Mouse (Mus musculus) splenic B cell, adult 2 months (primary cell): ENCODE measurements around the gene Hsd17b7.
A peak's percentile ranks its signal among the peaks of the same experiment; 100 is the strongest.
"Not testable (repeated sequence)": the region's sequence is repeated elsewhere in the genome, so short reads cannot be mapped to it uniquely, and the experiment has no call there.

Experiments
- DNase-seq: peaks from one replicate; pipeline ENCODE4 v3.0.0-alpha.2; 2011; ENCODE audit warnings: low read depth, low spot score
- H3K27me3 ChIP-seq: 2 replicates; pipeline ENCODE4 v1.6.1; 2012; ENCODE audit warnings: mild to moderate bottlenecking, low read length, moderate library complexity, mixed read lengths; ENCODE audit not compliant: control insufficient read depth, poor library complexity, insufficient read depth, severe bottlenecking
- H3K36me3 ChIP-seq: 2 replicates; pipeline ENCODE4 v1.6.1; 2012; ENCODE audit warnings: mild to moderate bottlenecking, low read length, moderate library complexity, mixed read lengths; ENCODE audit not compliant: control insufficient read depth, poor library complexity, insufficient read depth, severe bottlenecking

Hsd17b7 gene

DNA sequence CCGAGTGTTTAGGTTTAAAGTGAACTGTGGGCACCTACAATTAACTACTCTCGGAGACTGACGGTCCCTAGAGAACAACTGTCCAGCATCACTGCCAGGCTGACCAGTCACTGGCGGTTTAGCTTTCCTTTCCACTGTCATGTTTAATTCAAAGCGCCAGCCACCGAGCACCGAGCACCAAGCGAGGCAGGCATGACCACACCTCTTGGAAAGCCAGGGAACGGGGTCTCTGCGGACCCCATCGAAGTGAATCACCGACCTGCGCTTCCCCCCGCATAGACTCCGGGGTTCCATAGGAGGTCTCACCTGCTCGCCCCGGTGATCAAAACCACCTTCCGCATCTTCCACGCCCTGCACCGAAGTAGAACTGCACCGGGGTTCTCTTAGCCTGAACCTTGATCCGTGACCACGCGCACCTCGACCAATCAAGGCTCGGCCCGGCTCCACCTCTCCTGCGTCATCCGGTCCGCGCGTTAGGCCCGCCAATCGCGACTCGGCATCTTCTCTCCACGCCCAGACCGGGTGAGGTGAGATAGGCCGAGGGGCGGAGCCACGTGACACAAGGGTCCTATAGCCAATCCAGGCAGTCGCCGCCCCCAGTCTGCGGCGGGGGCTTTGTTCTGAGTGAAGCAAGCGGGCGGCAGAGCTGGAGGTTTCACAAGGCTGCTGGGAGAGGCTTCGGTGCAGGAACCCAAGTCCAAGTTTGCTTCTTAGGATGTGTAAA, at the start of gene Hsd17b7:
Gene Hsd17b7 (minus strand): TSS at position 450 of the 724 bp plus-strand sequence.
- H3K36me3 ChIP-seq = peaks cover 5% of the 10 kb centered on the region; the same call in 1 of the 2 replicates
- H3K27me3 ChIP-seq = no peaks in the 10 kb centered on the region
- DNase-seq = peak; percentile 99

DNA sequence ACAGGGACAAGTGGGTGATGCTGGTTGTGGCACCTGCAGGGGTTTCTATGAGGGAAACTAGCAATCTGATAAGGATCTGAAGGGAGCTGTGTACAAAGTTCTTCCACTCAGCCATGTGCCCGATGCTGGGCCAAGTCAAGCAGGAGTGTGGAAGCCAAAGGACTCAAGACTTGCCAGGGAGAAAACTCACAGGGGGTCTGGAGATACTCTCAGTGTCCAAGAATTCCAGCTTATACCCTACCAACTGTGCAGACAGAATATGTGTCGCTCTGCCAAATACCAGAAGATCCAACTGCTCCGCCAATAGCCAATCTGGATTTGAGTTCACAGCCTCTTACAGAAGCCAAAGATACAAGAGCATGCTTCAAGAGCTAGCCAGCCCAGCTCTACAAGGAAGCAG, 45.7 kb upstream of the Hsd17b7 start:
- no peaks in the 10 kb centered on the region for H3K27me3 ChIP-seq
- DNase-seq = no peak
- H3K36me3 ChIP-seq = no peaks in the 10 kb centered on the region

DNA sequence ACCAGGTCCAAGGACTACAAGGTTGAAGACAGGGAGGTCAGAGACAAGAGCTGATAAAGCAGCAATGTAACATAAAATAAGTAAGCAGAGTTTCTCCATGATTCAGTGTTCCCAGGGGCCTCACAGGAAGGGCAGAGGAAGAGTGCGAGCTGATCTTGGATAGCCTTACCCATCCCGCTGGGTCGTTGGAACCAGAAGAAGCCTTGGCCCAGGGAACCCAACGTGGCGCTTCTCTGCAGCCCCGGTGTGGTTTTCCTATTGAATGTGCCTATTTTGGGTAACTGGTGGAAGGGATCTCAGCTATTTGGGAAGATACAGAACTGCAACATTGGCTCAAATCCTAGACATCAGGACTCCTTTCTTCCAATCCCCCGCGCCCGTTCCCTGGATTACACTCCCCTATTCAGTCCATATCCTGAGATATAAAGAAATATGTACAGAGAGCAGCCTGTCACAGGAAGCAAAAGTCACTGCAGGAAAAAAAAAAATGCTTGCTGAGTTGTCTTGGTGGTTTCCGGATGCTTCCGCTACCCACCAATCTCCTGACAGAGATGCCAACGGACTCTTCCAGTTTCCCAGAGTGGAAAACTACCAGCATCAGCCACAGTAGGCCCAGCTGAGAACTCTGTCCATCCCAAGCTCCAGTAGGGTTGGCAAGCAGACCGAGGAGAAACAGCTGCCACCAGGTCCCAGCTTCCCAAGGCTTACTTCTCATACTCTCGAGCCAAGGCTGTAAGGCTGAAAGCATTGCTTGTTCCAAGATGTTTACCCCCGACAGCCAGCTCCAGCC, 41.9 kb upstream of the Hsd17b7 start:
- no peak for DNase-seq
- no peaks in the 10 kb centered on the region for H3K27me3 ChIP-seq
- H3K36me3 ChIP-seq = no peaks in the 10 kb centered on the region

DNA sequence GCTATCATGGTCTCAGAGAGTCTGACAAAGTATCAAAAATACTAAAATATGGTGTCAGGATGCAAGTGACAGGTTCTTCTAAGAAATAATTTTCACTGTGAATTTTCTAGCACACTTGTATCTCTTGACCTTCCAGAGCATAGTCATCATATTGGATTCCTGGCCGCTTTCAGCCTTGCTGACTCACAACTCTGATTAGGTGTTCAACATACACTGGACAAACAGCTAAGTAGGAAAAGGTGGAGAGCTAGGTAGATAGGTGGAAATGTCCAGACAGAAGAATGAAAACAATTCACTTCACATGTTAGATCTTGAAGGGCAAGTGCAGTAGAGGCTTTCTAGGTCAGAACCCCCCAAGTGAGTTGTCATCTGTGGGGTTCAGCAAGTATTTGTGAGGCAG, 40.3 kb upstream of the Hsd17b7 start:
- DNase-seq = no peak
- Histone ChIP-seq H3K27me3 (no peaks in the 10 kb centered on the region), H3K36me3 (no peaks in the 10 kb centered on the region)

DNA sequence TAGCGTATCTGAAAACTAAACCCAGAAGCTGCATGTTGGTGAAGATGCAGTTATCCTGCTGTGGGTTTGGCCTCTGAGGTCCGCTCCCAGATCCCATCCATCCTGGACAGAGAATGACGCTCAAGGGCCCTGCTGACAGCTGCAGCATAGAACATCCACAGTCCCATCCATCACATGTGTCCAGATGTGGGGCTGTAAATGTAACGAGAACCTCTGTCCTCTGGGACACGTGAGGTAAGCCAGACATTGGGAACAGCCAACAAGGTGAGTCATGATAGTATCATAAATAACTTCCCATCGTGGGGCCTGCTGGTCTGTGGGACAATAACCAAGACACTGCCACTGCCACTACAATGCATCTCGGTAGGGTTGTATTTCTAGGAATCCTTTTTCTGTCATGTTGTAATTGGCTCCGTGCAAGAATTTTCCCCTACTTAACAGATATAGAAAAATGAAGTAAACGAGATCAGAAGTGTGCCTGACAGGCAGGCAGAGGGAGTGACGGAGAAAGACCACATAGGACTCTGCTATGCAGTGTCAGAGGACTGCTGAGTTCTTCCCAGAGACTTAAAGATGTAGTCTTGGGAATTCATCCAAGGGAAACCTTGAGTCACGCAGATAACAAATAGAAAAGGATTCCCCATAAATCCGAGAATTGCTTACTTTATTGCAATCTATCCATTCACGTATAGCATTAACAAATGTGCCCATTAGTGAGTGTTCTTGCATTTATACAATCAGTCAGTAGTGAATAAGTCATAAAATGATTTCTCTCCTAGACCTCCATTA, 39.6 kb upstream of the Hsd17b7 start:
- DNase-seq = no peak
- no peaks in the 10 kb centered on the region for H3K36me3 ChIP-seq
- no peaks in the 10 kb centered on the region for H3K27me3 ChIP-seq

DNA sequence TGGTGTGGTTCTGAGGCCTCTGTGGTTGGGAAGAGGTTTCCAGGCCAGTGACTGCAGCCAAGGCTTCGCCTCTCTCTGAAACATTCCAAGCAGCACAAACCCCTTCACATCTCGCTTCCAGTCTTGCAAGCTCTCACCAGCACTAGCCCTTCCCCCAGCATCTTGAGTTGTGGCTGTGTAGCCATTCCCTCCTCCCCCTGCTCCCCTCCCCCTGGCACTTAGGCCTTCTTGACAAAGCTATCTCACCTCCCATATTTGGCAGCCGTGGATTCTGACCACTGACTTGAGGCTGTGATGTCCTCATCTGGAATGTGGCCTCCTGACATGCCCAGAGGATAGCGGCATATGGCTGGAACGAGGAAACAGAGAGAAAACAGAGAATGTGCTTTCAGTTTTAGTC, 37.5 kb upstream of the Hsd17b7 start:
- no peaks in the 10 kb centered on the region for H3K36me3 ChIP-seq
- DNase-seq = no peak
- H3K27me3 ChIP-seq = no peaks in the 10 kb centered on the region

DNA sequence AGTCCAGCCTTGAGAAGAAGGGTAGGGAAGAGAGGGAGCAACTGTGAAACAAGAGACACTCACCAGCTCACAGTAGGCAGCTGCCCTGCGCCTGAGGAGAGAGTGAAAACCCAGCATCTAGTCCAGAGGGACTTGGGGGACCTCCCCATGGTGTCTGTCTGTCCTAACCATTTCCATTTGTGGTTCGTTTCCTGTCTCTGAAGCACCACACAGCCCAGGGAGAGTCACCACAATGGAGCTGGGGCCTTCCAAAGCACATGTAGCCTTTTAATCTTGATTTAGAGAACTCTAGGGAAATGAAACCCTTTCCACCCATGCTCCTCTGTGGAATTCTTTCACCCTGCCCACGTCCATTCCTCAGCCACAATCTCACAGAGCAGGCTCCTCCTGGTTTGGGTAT, 36.3 kb upstream of the Hsd17b7 start:
- Histone ChIP-seq H3K27me3 (no peaks in the 10 kb centered on the region), H3K36me3 (no peaks in the 10 kb centered on the region)
- DNase-seq = no peak

DNA sequence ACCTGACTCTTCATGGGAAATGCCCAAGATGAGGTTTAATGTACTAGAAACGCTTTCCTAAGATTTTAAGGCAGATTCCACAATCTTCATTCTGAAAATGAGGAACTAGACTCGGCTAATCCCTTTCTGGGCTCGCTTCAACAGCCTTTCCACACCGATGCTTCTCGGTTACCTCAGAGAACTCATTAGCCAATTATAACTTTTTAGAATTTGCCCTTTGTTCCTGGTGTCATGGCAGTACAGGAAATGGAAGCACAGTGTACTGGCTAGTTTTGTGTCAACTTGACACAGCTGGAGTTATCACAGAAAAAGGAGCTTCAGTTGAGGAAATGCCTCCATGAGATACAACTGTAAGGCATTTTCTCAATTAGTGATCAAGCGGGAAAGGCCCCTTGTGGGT, 24.9 kb upstream of the Hsd17b7 start:
- not testable (repeated sequence) for H3K36me3 ChIP-seq, H3K27me3 ChIP-seq, DNase-seq

DNA sequence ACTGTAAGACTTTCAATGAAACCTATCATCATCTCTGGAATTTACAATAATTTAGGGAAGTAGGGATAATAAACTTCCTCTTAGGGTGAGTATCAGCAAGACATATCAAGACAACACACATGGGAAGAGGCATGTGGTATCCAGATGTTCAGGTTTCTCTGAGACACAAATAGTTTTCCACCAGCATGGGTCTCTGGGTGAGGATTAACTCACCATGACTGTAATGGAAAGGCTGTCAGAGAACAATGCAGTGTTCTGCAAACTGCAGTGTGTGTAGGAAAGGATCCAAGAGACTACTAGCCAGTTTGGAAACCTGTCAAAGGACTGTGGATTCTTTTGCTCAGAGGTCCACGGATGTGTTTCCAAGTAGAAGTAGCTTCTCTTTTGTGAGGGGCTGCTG, 17.1 kb upstream of the Hsd17b7 start:
- DNase-seq = no peak
- Histone ChIP-seq H3K36me3 (no peaks in the 10 kb centered on the region), H3K27me3 (no peaks in the 10 kb centered on the region)

DNA sequence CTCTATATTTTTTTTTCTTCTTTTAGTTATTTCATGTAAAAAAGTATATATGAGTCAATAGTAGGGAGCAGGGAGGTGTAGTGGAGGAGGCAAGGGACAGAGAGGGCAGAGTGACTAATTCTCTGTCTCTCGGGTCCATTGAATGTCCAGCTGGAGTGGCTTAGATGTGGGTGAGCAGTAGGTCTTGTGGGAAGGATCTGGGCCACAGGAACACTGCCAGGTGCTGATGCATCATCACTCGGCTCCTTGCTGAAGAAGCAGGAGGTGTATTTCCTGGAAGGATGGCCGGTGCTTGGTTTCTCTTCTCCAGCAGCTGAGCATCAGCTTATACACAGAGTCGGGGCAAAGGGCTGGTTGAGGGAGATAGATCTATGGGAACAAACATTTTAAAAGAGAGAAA, 8.6 kb upstream of the Hsd17b7 start:
- Histone ChIP-seq H3K36me3 (no peaks in the 10 kb centered on the region), H3K27me3 (no peaks in the 10 kb centered on the region)
- DNase-seq = no peak

DNA sequence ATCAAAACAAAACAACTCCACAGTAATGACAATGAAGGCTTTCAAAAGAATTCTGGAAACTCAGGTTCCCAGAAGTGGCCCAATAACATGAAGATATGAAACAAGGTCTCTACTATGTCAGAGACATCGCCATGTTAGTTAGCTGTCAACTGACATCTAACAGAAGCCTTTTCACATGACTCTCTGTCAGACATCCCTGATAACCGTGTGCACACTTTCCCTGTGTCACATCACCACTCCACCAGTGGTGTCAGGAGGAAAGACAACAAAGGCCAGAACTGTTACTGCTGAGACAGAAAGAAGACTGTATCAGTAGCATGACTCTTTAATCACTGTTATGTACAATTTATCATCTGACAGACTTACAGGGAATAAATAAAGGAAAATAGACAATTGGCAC, 3.0 kb upstream of the Hsd17b7 start:
- DNase-seq = no peak
- H3K36me3 ChIP-seq = no peaks in the 10 kb centered on the region
- H3K27me3 ChIP-seq = no peaks in the 10 kb centered on the region

DNA sequence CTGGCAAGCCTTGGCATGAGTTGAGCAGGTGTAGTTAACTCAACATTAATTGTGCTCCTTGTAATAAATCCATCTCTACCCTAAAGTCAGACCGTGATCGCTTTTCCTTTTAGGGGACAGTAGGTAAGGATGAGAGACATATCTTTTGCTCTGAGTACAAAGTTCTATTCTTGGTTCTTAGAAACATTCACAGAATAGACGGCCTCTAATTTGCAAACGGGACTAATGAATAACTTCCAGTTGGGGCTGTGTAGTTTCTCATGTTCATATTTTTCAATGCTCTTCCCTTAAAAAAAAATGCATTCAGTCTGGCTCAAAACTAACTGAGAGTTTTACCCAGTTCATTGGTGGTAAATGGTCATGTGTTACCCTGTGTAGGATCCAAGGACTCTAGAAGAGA, 1.9 kb upstream of the Hsd17b7 start:
- no peaks in the 10 kb centered on the region for H3K27me3 ChIP-seq
- H3K36me3 ChIP-seq = no peaks in the 10 kb centered on the region
- DNase-seq = no peak

DNA sequence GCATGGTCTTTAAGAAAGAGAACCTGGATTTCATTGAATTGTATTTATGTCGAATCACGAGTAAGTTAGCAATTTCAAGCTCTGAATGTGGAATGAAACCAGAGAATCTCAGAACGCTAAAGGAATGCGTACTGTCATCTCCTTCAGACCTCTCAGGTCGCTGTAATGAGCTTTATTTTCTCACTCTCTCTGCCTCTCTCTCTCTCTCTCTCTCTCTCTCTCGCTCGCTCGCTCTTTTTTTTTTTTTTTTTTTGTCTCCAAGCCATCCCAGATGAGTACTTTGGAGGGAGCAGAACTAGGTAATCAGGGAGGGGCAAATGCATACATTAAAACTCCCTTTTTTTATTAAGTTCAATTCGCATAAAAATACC, 460 bp upstream of the Hsd17b7 start:
- no peak for DNase-seq
- Histone ChIP-seq H3K27me3 (no peaks in the 10 kb centered on the region), H3K36me3 (peaks cover 2% of the 10 kb centered on the region; the same call in 1 of the 2 replicates)

DNA sequence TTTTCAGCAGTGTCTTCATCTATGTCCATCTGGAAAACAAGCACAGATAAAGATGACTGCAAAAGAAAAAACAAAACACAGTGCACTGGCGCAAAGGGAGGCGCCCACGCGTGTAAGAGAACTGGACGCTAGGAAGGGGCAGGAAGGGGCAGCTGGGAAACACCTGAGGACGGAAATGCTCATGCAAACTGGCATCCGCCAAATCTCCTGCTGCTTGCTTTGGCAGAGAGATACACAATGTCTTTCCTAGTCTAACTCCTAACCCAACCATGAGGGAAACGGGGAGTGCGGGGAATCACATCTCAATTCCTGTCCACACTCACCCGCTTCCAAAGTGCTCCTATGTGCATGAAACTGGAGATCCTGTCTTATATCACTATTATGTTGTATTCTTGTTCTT, 15.9 kb downstream of the Hsd17b7 start:
- no peaks in the 10 kb centered on the region for H3K27me3 ChIP-seq
- H3K36me3 ChIP-seq = peaks cover 4% of the 10 kb centered on the region; the same call in 1 of the 2 replicates
- DNase-seq = no peak

DNA sequence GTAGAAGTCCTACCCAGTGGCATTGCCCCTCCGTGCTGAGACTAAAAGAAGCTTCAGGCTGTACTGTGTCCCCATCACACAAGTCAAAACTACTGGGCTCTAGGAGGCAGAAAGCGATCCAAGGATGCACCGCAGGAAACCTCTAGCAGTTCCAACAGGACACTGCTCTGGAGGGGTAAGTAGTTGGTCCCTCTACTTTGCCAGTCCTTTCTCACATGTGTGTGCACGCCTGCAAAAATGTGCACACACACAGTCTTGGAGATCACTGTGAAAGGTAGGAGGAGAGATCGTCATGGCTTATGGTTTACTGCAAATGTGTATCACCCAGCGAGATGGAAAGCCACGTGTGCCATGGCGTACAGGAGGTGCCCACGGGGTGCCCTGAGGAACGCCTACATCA, 16.4 kb downstream of the Hsd17b7 start:
- Histone ChIP-seq H3K27me3 (no peaks in the 10 kb centered on the region), H3K36me3 (peaks cover 4% of the 10 kb centered on the region; the same call in 1 of the 2 replicates)
- DNase-seq = no peak
